8 mouse cellular contexts compared by ENCODE assay signal in genomic region chr1:184810780-184811575, GRCm38 (mm10). TPM values are rescaled to one million over a fixed set of nuclear protein-coding genes. Genes with fewer than 3 reads are reported as not detected.
DNase-seq lines count a peak whose midpoint lies in the region; ATAC-seq lines count a peak whose summit lies in the region.

Gene Marc1 (minus strand): TSS chr1:184811313.

- intact Hi-C loops in heart, postnatal 36 days (cut with DNase I): no loop called here

- H3K27me3 ChIP-seq in heart, embryonic 14.5 days (ENCODE audit: control insufficient read depth, insufficient read depth, low read length): peaks cover 30% of the 10 kb centered on the region
- H3K27me3 ChIP-seq in forebrain, embryonic 16.5 days (replicated peaks; ENCODE audit: control insufficient read depth, insufficient read depth, low read length): peaks cover 8% of the 10 kb centered on the region; the same call in 1 of the 2 replicates

- peak within 1 kb of the TSS; percentile 34; the same call in 1 of the 2 replicates for H3K9ac ChIP-seq in heart, embryonic 14.5 days (ENCODE audit: low read length)
- peak within 1 kb of the TSS; percentile 40 for H3K9ac ChIP-seq in forebrain, embryonic 16.5 days (replicated peaks; ENCODE audit: low read depth, low read length)

- no peak within 1 kb of the TSS for H3K27ac ChIP-seq in heart, embryonic 14.5 days (replicated peaks in 1 of 2; ENCODE audit: control insufficient read depth in 1 of 2, insufficient read depth in 1 of 2, low read depth in 2 of 2, low read length in 2 of 2)
- H3K27ac ChIP-seq in forebrain, embryonic 16.5 days (ENCODE audit: low read length): no peak within 1 kb of the TSS

- H3K9me3 ChIP-seq in heart, embryonic 14.5 days (ENCODE audit: control insufficient read depth, low read length): no peaks in the 10 kb centered on the region
- no peaks in the 10 kb centered on the region for H3K9me3 ChIP-seq in forebrain, embryonic 16.5 days (ENCODE audit: control insufficient read depth, low read length)

- DNase-seq in heart, postnatal 36 days: no peak
- DNase-seq in kidney, postnatal 14 days: peak; percentile 62
- peak; percentile 32 for DNase-seq in neural tube, embryonic 10.5 days (ENCODE audit: extremely low spot score, low spot score)
- no peak for DNase-seq in right cerebral cortex, adult 2 months (ENCODE audit: low spot score in 2 of 2)
- no peak for DNase-seq in cerebellum, postnatal 4 days (ENCODE audit: low spot score in 2 of 2)

- ATAC-seq in heart, embryonic 14.5 days (ENCODE audit: insufficient number of reproducible peaks, insufficient read depth, low FRiP score, low read depth): no peak
- ATAC-seq in forebrain, embryonic 16.5 days: peak; percentile 23
- no peak for ATAC-seq in CD4-positive, CD25-positive, alpha-beta regulatory T cell, adult 4 months

- peak within 1 kb of the TSS; percentile 69 for H3K4me2 ChIP-seq in heart, embryonic 14.5 days (ENCODE audit: low read length)
- H3K4me2 ChIP-seq in forebrain, embryonic 16.5 days (ENCODE audit: low read length): peak within 1 kb of the TSS; percentile 53

- H3K4me1 ChIP-seq in heart, embryonic 14.5 days (ENCODE audit: control insufficient read depth in 2 of 2, insufficient read depth in 2 of 2, low read length in 2 of 2): peaks cover 4 to 8% of the 10 kb centered on the region in 2 experiments; a peak in 3 of 4 replicates
- H3K4me1 ChIP-seq in forebrain, embryonic 16.5 days (replicated peaks; ENCODE audit: control insufficient read depth, insufficient read depth, low read length): peaks cover 6% of the 10 kb centered on the region

- H3K4me3 ChIP-seq in heart, embryonic 14.5 days (ENCODE audit: control insufficient read depth in 1 of 2, insufficient read depth in 1 of 2, low read depth in 1 of 2, low read length in 2 of 2): peak within 1 kb of the TSS; percentile 23 to 31
- peak within 1 kb of the TSS; percentile 29 for H3K4me3 ChIP-seq in forebrain, embryonic 16.5 days (replicated peaks; ENCODE audit: low read length)

- H3K36me3 ChIP-seq in heart, embryonic 14.5 days (ENCODE audit: control insufficient read depth, insufficient read depth, low read length): peaks cover 23% of the 10 kb centered on the region
- H3K36me3 ChIP-seq in forebrain, embryonic 16.5 days (ENCODE audit: control insufficient read depth, insufficient read depth): no peaks in the 10 kb centered on the region

- WGBS in heart, embryonic 14.5 days: 9% methylated on average over 52 of the region's 52 CpGs
- WGBS in forebrain, embryonic 16.5 days: 6% methylated on average over 51 of the region's 52 CpGs

RNA-seq across cellular contexts. Expression of gene Marc1, which starts in this region (rescaled TPM):
- polyA plus RNA-seq in heart, embryonic 14.5 days (2014; fragmentation: Nextera tagmentation; extraction: Ambion mirVana): not detected in 2 replicates
- not detected for total RNA-seq in heart, postnatal 36 days (2021)
- 0.12 TPM in 1 of 2 replicates, not detected in the other for polyA plus RNA-seq in forebrain, embryonic 16.5 days (2015; fragmentation: Nextera tagmentation; extraction: Ambion mirVana)
- under 1 TPM in 1 of 2 experiments, not detected in 1; 0.44 TPM for polyA plus RNA-seq in CD4-positive, CD25-positive, alpha-beta regulatory T cell, adult 4 months (2017; shearing (Covaris generic))

Comparison
In these comparisons a context has a peak if more than half of its experiments do, and no peak if none do; other contexts are left out.
1. Peak in ATAC-seq, H3K4me3 ChIP-seq, H3K9ac ChIP-seq and H3K4me2 ChIP-seq in forebrain, embryonic 16.5 days; RNA of the gene not detected or under 1 TPM.
2. DNase-seq: peak in kidney, postnatal 14 days (single experiment) and neural tube, embryonic 10.5 days (single experiment); none in heart, postnatal 36 days (0 of 2), right cerebral cortex, adult 2 months (0 of 2) and cerebellum, postnatal 4 days (0 of 2).